ENCODE assay signal across 23 mouse cellular contexts in genomic region chr10:93567841-93568566, GRCm38 (mm10). TPM values are rescaled to one million over a fixed set of nuclear protein-coding genes. Genes with fewer than 3 reads are reported as not detected.
DNase-seq lines count a peak whose midpoint lies in the region; ATAC-seq and TF ChIP-seq lines count a peak whose summit lies in the region.
"Had no signal": no experiment of that assay in that cellular context is flagged by ENCODE, and none has a peak within 500 bp of the region (broad histone marks: within the 10 kb centered on the region; RNA-seq: fewer than 3 reads in every experiment).

No protein-coding gene starts in this region.

- TF ChIP-seq CTCF in heart, postnatal 0 days (IDR thresholded peaks at IDR 0.05; ENCODE audit: low read depth): 0 out of 2 replicates have a peak, but pooled peaks have one; percentile 5
- no peak for TF ChIP-seq CTCF in heart, adult 2 months (IDR thresholded peaks at IDR 0.05)
- peak; percentile 13; the same call in 1 of the 2 replicates for TF ChIP-seq CTCF in layer of hippocampus, adult 2 months (conservative IDR thresholded peaks at IDR 0.05)

- no peaks in the 10 kb centered on the region for H3K36me3 ChIP-seq in heart, postnatal 0 days (replicated peaks; ENCODE audit: control insufficient read depth, insufficient read depth, low read length)
- no peaks in the 10 kb centered on the region for H3K36me3 ChIP-seq in heart, adult 2 months (ENCODE audit: control insufficient read depth, insufficient read depth, low read length)
- no peaks in the 10 kb centered on the region for H3K36me3 ChIP-seq in midbrain, embryonic 11.5 days (ENCODE audit: control insufficient read depth, insufficient read depth, low read length)
- no peaks in the 10 kb centered on the region for H3K36me3 ChIP-seq in midbrain, embryonic 10.5 days
- H3K36me3 ChIP-seq: embryonic facial prominence, embryonic 12.5 days; forebrain, embryonic 15.5 days; heart, embryonic 15.5 days; hindbrain, embryonic 15.5 days had no signal

- DNase-seq in heart, postnatal 0 days (ENCODE audit: low spot score): no peak
- no peak for DNase-seq in heart, adult 2 months
- DNase-seq in layer of hippocampus, adult 2 months (ENCODE audit: low spot score in 2 of 2): no peak
- no peak for DNase-seq in layer of hippocampus, adult 18-20 months (ENCODE audit: low spot score in 2 of 2)
- DNase-seq in midbrain, embryonic 11.5 days (ENCODE audit: low spot score, missing footprints): peak; percentile 77
- no peak for DNase-seq in midbrain, embryonic 10.5 days (ENCODE audit: low spot score)
- DNase-seq in c-Kit-positive CD71-positive TER-119-positive erythroid progenitor cells, embryonic 14.5 days (ENCODE audit: low spot score): no peak
- DNase-seq: adrenal gland, adult 8-10 months; adrenal gland, postnatal 36 days; cerebellum, adult 11 months; cerebellum, adult 8-10 months; cerebellum, postnatal 25 days; gastrocnemius, postnatal 36 days; heart, adult 18-20 months; heart, postnatal 36 days had no signal

- no peak overlapping the region for H3K4me3 ChIP-seq in heart, postnatal 0 days (ENCODE audit: low read depth, low read length)
- H3K4me3 ChIP-seq in heart, adult 2 months: no peak overlapping the region
- H3K4me3 ChIP-seq in layer of hippocampus, adult 2 months: no peak overlapping the region
- H3K4me3 ChIP-seq in midbrain, embryonic 11.5 days (ENCODE audit: low read depth, low read length): no peak overlapping the region
- H3K4me3 ChIP-seq in midbrain, embryonic 10.5 days: no peak overlapping the region
- H3K4me3 ChIP-seq: embryonic facial prominence, embryonic 12.5 days; forebrain, embryonic 15.5 days; heart, embryonic 15.5 days; hindbrain, embryonic 15.5 days had no signal

- no peak for TF ChIP-seq EP300 in heart, postnatal 0 days (IDR thresholded peaks at IDR 0.05; ENCODE audit: low read depth)
- no peak for TF ChIP-seq EP300 in heart, adult 2 months (IDR thresholded peaks at IDR 0.05; ENCODE audit: insufficient read depth, low read depth, low read length)

- TF ChIP-seq POLR2A in heart, adult 2 months (IDR thresholded peaks at IDR 0.05; ENCODE audit: insufficient read depth, low read depth, low read length): no peak

- intact Hi-C loops in heart, adult 2 months (cut with DNase I): no loop called here

- H3K27ac ChIP-seq in heart, postnatal 0 days (ENCODE audit: low read depth): no peak overlapping the region
- no peak overlapping the region for H3K27ac ChIP-seq in heart, adult 2 months
- no peak overlapping the region for H3K27ac ChIP-seq in layer of hippocampus, adult 2 months
- no peak overlapping the region for H3K27ac ChIP-seq in midbrain, embryonic 11.5 days (ENCODE audit: low read depth, low read length)
- no peak overlapping the region for H3K27ac ChIP-seq in midbrain, embryonic 10.5 days (replicated peaks)
- H3K27ac ChIP-seq: embryonic facial prominence, embryonic 12.5 days; forebrain, embryonic 15.5 days; heart, embryonic 15.5 days; hindbrain, embryonic 15.5 days had no signal

- no peaks in the 10 kb centered on the region for H3K79me2 ChIP-seq in heart, adult 2 months (replicated peaks; ENCODE audit: control insufficient read depth, insufficient read depth, low read length)

- no peak overlapping the region for H3K4me2 ChIP-seq in heart, postnatal 0 days (ENCODE audit: low read depth, low read length)
- H3K4me2 ChIP-seq in midbrain, embryonic 11.5 days: no peak overlapping the region
- H3K4me2 ChIP-seq: embryonic facial prominence, embryonic 12.5 days; forebrain, embryonic 15.5 days; heart, embryonic 11.5 days; heart, embryonic 15.5 days; hindbrain, embryonic 15.5 days had no signal

- H3K27me3 ChIP-seq in heart, postnatal 0 days (ENCODE audit: control insufficient read depth, insufficient read depth, low read length): no peaks in the 10 kb centered on the region
- H3K27me3 ChIP-seq in heart, adult 2 months (ENCODE audit: control insufficient read depth, insufficient read depth, low read length): no peaks in the 10 kb centered on the region
- no peaks in the 10 kb centered on the region for H3K27me3 ChIP-seq in midbrain, embryonic 11.5 days (ENCODE audit: control insufficient read depth, insufficient read depth, low read length)
- H3K27me3 ChIP-seq in midbrain, embryonic 10.5 days (ENCODE audit: low read depth, poor library complexity, severe bottlenecking): no peaks in the 10 kb centered on the region
- H3K27me3 ChIP-seq: embryonic facial prominence, embryonic 12.5 days; forebrain, embryonic 15.5 days; heart, embryonic 15.5 days; hindbrain, embryonic 15.5 days had no signal

- 82% methylated on average over 11 of the region's 11 CpGs for WGBS in heart, postnatal 0 days
- WGBS in heart, adult 2 months: 86% methylated on average over 11 of the region's 11 CpGs
- 90% methylated on average over 11 of the region's 11 CpGs for WGBS in midbrain, embryonic 11.5 days
- 87% methylated on average over 11 of the region's 11 CpGs for WGBS in midbrain, embryonic 10.5 days

- H3K4me1 ChIP-seq in heart, postnatal 0 days (ENCODE audit: control insufficient read depth, insufficient read depth): no peaks in the 10 kb centered on the region
- no peaks in the 10 kb centered on the region for H3K4me1 ChIP-seq in heart, adult 2 months (ENCODE audit: control insufficient read depth, insufficient read depth, low read length)
- H3K4me1 ChIP-seq in midbrain, embryonic 11.5 days (ENCODE audit: control insufficient read depth, insufficient read depth, low read length): no peaks in the 10 kb centered on the region
- H3K4me1 ChIP-seq in midbrain, embryonic 10.5 days: no peaks in the 10 kb centered on the region
- H3K4me1 ChIP-seq: embryonic facial prominence, embryonic 12.5 days; forebrain, embryonic 15.5 days; heart, embryonic 15.5 days; hindbrain, embryonic 15.5 days had no signal

- H3K9ac ChIP-seq in heart, postnatal 0 days (replicated peaks; ENCODE audit: low read depth, low read length): no peak overlapping the region
- H3K9ac ChIP-seq in heart, adult 2 months (ENCODE audit: low read depth, low read length): no peak overlapping the region
- H3K9ac ChIP-seq in midbrain, embryonic 11.5 days (ENCODE audit: low read length): no peak overlapping the region
- H3K9ac ChIP-seq: embryonic facial prominence, embryonic 12.5 days; forebrain, embryonic 15.5 days; heart, embryonic 15.5 days; hindbrain, embryonic 15.5 days had no signal

- H3K9me3 ChIP-seq in heart, postnatal 0 days (replicated peaks; ENCODE audit: control insufficient read depth, low read length): no peaks in the 10 kb centered on the region
- H3K9me3 ChIP-seq in midbrain, embryonic 11.5 days (ENCODE audit: control insufficient read depth, low read length): no peaks in the 10 kb centered on the region
- H3K9me3 ChIP-seq in midbrain, embryonic 10.5 days (replicated peaks): no peaks in the 10 kb centered on the region
- H3K9me3 ChIP-seq: embryonic facial prominence, embryonic 12.5 days; forebrain, embryonic 15.5 days; heart, embryonic 15.5 days; hindbrain, embryonic 15.5 days had no signal

- no peak for ATAC-seq in heart, postnatal 0 days (ENCODE audit: insufficient read depth, low read depth)
- ATAC-seq in midbrain, embryonic 11.5 days (ENCODE audit: low FRiP score): no peak
- ATAC-seq: forebrain, embryonic 15.5 days had no signal

RNA-seq across cellular contexts. Expression of gene Snrpf, which starts 21.5 kb away (rescaled TPM):
- total RNA-seq in heart, postnatal 0 days (2014; rRNA removed; ENCODE audit: low replicate concordance): 13.7 and 35.4 TPM in 2 replicates
- 55.7 and 59.4 TPM in 2 replicates for polyA plus RNA-seq in heart, postnatal 0 days (2015; fragmentation: Nextera tagmentation; extraction: Ambion mirVana)
- 10 to 100 TPM in 1 of 2 experiments, 1 to 10 TPM in 1; 9.6 to 11.3 TPM for total RNA-seq in heart, adult 2 months (2021)
- polyA plus RNA-seq in heart, adult 2 months (2012; rRNA removed): 17.7 and 20.5 TPM in 2 replicates
- 10 to 100 TPM; 11.5 to 12.6 TPM for total RNA-seq in layer of hippocampus, adult 2 months (2021)
- total RNA-seq in layer of hippocampus, adult 18-20 months (2021): 10 to 100 TPM; 10.5 to 13.5 TPM
- 145 and 150 TPM in 2 replicates for polyA plus RNA-seq in midbrain, embryonic 11.5 days (2014; fragmentation: Nextera tagmentation; extraction: Ambion mirVana)
- polyA plus RNA-seq in midbrain, embryonic 10.5 days (2016; fragmentation: Nextera tagmentation; extraction: Ambion mirVana): 165 and 191 TPM in 2 replicates

RNA-seq across cellular contexts. Expression of gene Ccdc38, which starts 27.6 kb away (rescaled TPM):
- not detected in 2 replicates for total RNA-seq in heart, postnatal 0 days (2014; rRNA removed; ENCODE audit: low replicate concordance)
- 0.10 and 0.11 TPM in 2 replicates for polyA plus RNA-seq in heart, postnatal 0 days (2015; fragmentation: Nextera tagmentation; extraction: Ambion mirVana)
- total RNA-seq in heart, adult 2 months (2021): not detected
- not detected in 2 replicates for polyA plus RNA-seq in heart, adult 2 months (2012; rRNA removed)
- not detected for total RNA-seq in layer of hippocampus, adult 2 months (2021)
- not detected for total RNA-seq in layer of hippocampus, adult 18-20 months (2021)
- polyA plus RNA-seq in midbrain, embryonic 11.5 days (2014; fragmentation: Nextera tagmentation; extraction: Ambion mirVana): 0.44 and 0.47 TPM in 2 replicates
- 0.31 and 0.36 TPM in 2 replicates for polyA plus RNA-seq in midbrain, embryonic 10.5 days (2016; fragmentation: Nextera tagmentation; extraction: Ambion mirVana)
- total RNA-seq: adrenal gland, postnatal 36 days; gastrocnemius, adult 8-10 months; heart, adult 18-20 months; heart, postnatal 36 days had no signal
- polyA plus RNA-seq: cortical plate, adult 2 months had no signal

RNA-seq across cellular contexts. Expression of gene Amdhd1, which starts 28.2 kb away (rescaled TPM):
- not detected in 2 replicates for total RNA-seq in heart, postnatal 0 days (2014; rRNA removed; ENCODE audit: low replicate concordance)
- 0.04 TPM in 1 of 2 replicates, not detected in the other for polyA plus RNA-seq in heart, postnatal 0 days (2015; fragmentation: Nextera tagmentation; extraction: Ambion mirVana)
- total RNA-seq in heart, adult 2 months (2021): not detected
- 0.06 and 0.12 TPM in 2 replicates for polyA plus RNA-seq in heart, adult 2 months (2012; rRNA removed)
- total RNA-seq in layer of hippocampus, adult 2 months (2021): under 1 TPM; 0.28 to 0.37 TPM
- under 1 TPM; 0.30 to 0.59 TPM for total RNA-seq in layer of hippocampus, adult 18-20 months (2021)
- 0.11 TPM in 1 of 2 replicates, not detected in the other for polyA plus RNA-seq in midbrain, embryonic 11.5 days (2014; fragmentation: Nextera tagmentation; extraction: Ambion mirVana)
- 0.22 and 0.25 TPM in 2 replicates for polyA plus RNA-seq in midbrain, embryonic 10.5 days (2016; fragmentation: Nextera tagmentation; extraction: Ambion mirVana)
- total RNA-seq: gastrocnemius, adult 8-10 months; gastrocnemius, postnatal 36 days; heart, adult 18-20 months; heart, postnatal 36 days had no signal
- polyA plus RNA-seq: forebrain, embryonic 15.5 days; hindbrain, embryonic 11.5 days had no signal
